Mouse (Mus musculus): ENCODE measurements around the gene Lrmda.

GRCm38 (mm10) chr14:22578224-22578623 lies 558.7 kb downstream of the Lrmda start:
- TF ChIP-seq POLR2A (IDR thresholded peaks at IDR 0.05; ENCODE audit: low read depth, low read length) = no peak
- TF ChIP-seq CTCF (IDR thresholded peaks at IDR 0.05; ENCODE audit: extremely low read depth, insufficient read length, insufficient replicate concordance, low read depth, low read length) = peak; percentile 96; the same call in 1 of the 2 replicates
